Mouse (Mus musculus) liver, embryonic 15.5 days (tissue): Measurements from ENCODE around the gene Spats1. TPM values are rescaled to one million over a fixed set of nuclear protein-coding genes. Genes with fewer than 3 reads are reported as not detected.
"Not testable (repeated sequence)": the region's sequence is repeated elsewhere in the genome, so short reads cannot be mapped to it uniquely, and the experiment has no call there.

Source experiments
- ATAC-seq: fragments of 200-750 bp; cut with Nextera tagmentation; 2 replicates; pipeline ENCODE4 v1.8.0; 2017; ENCODE audit warnings: moderate number of reproducible peaks, mild to moderate bottlenecking, moderate library complexity; ENCODE audit not compliant: insufficient read depth
- H3K27ac ChIP-seq: fragments of 300-500 bp; sonication (generic); replicated peaks from 2 replicates; pipeline ENCODE4 v1.5.1; 2015; ENCODE audit warnings: mild to moderate bottlenecking, inconsistent platforms
- H3K27me3 ChIP-seq: fragments of 300-500 bp; sonication (generic); 2 replicates; pipeline ENCODE4 v1.6.1; 2015; ENCODE audit warnings: mild to moderate bottlenecking, inconsistent platforms
- H3K36me3 ChIP-seq: fragments of 300-500 bp; sonication (generic); replicated peaks from 2 replicates; pipeline ENCODE4 v1.6.1; 2015; ENCODE audit warnings: moderate library complexity, mild to moderate bottlenecking, inconsistent platforms
- H3K4me1 ChIP-seq: fragments of 300-500 bp; sonication (generic); replicated peaks from 2 replicates; pipeline ENCODE4 v1.6.1; 2015; ENCODE audit warnings: inconsistent platforms
- H3K4me2 ChIP-seq: fragments of 300-500 bp; sonication (generic); 2 replicates; pipeline ENCODE4 v1.6.1; 2015; ENCODE audit warnings: moderate library complexity, mild to moderate bottlenecking, inconsistent platforms
- H3K4me3 ChIP-seq: fragments of 300-500 bp; sonication (generic); replicated peaks from 2 replicates; pipeline ENCODE4 v1.5.1; 2015; ENCODE audit warnings: mild to moderate bottlenecking, inconsistent platforms
- H3K9ac ChIP-seq: fragments of 300-500 bp; sonication (generic); 2 replicates; pipeline ENCODE4 v1.6.1; 2015; ENCODE audit warnings: moderate library complexity, mild to moderate bottlenecking, inconsistent platforms
- H3K9me3 ChIP-seq: fragments of 300-500 bp; sonication (generic); replicated peaks from 2 replicates; pipeline ENCODE4 v1.6.1; 2016; ENCODE audit warnings: inconsistent platforms
- WGBS: fragments of 180-500 bp; shearing (Covaris S2); methylation state at CpG from one replicate; pipeline ENCODE4 v1.1.7; 2015; ENCODE audit warnings: mixed read lengths; ENCODE audit not compliant: insufficient replicate concordance; 5-methylcytosine and 5-hydroxymethylcytosine counted together
- polyA plus RNA-seq: library from polyadenylated mRNA; unstranded; fragments of >200 nt; fragmentation: Nextera tagmentation; extraction: Ambion mirVana; gene quantifications from 2 replicates; pipeline ENCODE4 v1.2.1, GENCODE M21; 2015

Spats1 gene
- polyA plus RNA-seq, 1 experiment from 2014 or later: 0.13 TPM

DNA sequence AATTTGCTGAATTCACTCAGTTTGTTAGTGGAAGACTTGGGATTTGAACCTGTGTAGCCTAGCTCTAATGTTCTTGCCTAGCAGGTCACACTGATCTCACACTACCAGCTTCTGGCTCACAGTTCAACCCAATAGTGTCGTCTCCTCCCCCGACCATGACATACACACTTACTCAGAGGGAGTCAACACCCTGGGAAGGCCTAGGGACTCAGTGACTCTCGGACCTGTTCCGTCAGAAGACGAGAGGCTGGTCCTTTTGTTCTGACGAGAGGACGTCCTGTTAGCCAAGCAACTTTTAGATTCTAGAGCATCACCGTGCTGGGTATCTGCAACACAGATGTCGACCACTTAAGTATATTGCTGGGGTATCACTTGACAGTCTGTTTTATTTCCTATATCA is 11.0 kb downstream of the Spats1 start:
- no peaks in the 10 kb centered on the region for H3K9me3 ChIP-seq
- WGBS: 72% methylated on average over 9 of the region's 9 CpGs

DNA sequence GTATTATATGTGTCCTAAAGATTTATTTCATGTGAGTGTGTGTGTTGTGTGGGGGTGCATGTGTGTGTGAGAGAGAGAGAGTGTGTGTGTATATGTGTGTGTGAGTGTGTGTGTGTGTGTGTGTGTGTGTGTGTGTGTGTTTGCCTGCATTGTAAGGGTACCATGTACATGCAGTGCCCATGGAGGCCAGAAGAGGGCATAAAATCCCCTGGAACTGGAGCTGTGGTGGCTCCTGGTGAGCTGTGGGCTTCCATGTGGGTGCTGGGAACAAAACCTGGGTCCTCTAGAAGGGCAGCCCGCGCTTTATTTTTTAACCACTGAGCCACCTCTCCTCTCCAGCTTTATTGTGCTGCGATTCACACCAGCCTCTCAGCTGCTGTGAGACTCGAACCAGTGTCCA is 12.7 kb downstream of the Spats1 start:
- Histone ChIP-seq H3K9ac (no peak overlapping the region), H3K27ac (no peak overlapping the region), H3K4me1 (no peaks in the 10 kb centered on the region), H3K9me3 (no peaks in the 10 kb centered on the region), H3K27me3 (no peaks in the 10 kb centered on the region), H3K4me2 (no peak overlapping the region), H3K4me3 (no peak overlapping the region), H3K36me3 (no peaks in the 10 kb centered on the region)
- no peak for ATAC-seq
- 73% methylated on average over 4 of the region's 4 CpGs for WGBS

More for the DNA sequence above, 11.0 kb downstream of the Spats1 start:
- Histone ChIP-seq H3K9ac (no peak overlapping the region), H3K4me3 (no peak overlapping the region), H3K4me2 (no peak overlapping the region), H3K36me3 (no peaks in the 10 kb centered on the region), H3K27me3 (no peaks in the 10 kb centered on the region), H3K27ac (no peak overlapping the region), H3K4me1 (no peaks in the 10 kb centered on the region)
- no peak for ATAC-seq

DNA sequence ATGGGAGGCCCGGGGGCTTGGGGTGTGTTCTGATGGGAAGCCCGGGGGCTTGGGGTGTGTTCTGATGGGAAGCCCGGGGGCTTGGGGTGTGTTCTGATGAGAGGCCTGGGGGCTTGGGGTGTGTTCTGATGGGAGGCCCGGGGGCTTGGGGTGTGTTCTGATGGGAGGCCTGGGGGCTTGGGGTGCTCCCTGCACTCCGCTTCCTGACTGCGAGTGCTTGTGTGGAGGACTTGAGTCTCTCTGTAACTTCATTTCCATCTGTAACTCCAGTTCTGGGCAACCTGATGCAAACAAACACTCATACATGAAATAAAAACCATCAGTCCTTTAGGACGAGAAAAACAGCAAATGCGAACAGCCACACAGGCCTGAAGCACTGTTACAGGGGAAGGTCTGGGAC is 16.2 kb downstream of the Spats1 start:
- no peak for ATAC-seq
- H3K4me2 ChIP-seq: no peak overlapping the region
- H3K4me1 ChIP-seq: no peaks in the 10 kb centered on the region
- no peak overlapping the region for H3K27ac ChIP-seq
- WGBS: 69% methylated on average over 8 of the region's 8 CpGs
- no peak overlapping the region for H3K9ac ChIP-seq
- no peak overlapping the region for H3K4me3 ChIP-seq
- no peaks in the 10 kb centered on the region for H3K9me3 ChIP-seq
- H3K36me3 ChIP-seq: no peaks in the 10 kb centered on the region
- no peaks in the 10 kb centered on the region for H3K27me3 ChIP-seq

- 55% methylated on average over 4 of the region's 4 CpGs for WGBS
- no peaks in the 10 kb centered on the region for H3K36me3 ChIP-seq
- no peaks in the 10 kb centered on the region for H3K4me1 ChIP-seq
- no peaks in the 10 kb centered on the region for H3K27me3 ChIP-seq
- H3K27ac ChIP-seq: no peak overlapping the region
- H3K9ac ChIP-seq: no peak overlapping the region
- H3K4me3 ChIP-seq: no peak overlapping the region
- no peak overlapping the region for H3K4me2 ChIP-seq
- no peaks in the 10 kb centered on the region for H3K9me3 ChIP-seq
- no peak for ATAC-seq
Measured at GRCm38 (mm10) chr17:45458516-45458915, 16.7 kb downstream of the Spats1 start.

DNA sequence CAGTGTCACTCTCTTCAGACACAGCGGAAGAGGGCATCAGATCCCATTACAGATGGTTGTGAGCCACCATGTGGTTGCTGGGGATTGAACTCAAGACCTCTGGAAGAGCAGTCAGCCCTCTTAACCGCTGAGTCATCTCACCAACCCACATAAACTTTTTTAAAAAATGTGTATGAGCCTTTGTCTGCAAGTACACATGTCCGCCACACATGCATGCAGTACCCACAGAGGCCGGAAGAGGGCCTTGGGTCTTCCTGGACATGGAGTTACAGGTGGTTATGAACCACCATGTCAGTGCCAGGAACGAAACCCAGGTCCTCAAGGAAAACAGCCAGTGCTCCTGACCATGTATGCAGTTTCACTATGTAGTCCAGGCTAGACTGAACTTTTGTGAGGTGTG is 17.7 kb downstream of the Spats1 start:
- H3K4me3 ChIP-seq: no peak overlapping the region
- no peak overlapping the region for H3K9ac ChIP-seq
- no peaks in the 10 kb centered on the region for H3K9me3 ChIP-seq
- no peak overlapping the region for H3K27ac ChIP-seq
- no peaks in the 10 kb centered on the region for H3K27me3 ChIP-seq
- no peaks in the 10 kb centered on the region for H3K4me1 ChIP-seq
- ATAC-seq: no peak
- WGBS: 69% methylated on average over 5 of the region's 5 CpGs
- H3K4me2 ChIP-seq: no peak overlapping the region
- H3K36me3 ChIP-seq: no peaks in the 10 kb centered on the region

DNA sequence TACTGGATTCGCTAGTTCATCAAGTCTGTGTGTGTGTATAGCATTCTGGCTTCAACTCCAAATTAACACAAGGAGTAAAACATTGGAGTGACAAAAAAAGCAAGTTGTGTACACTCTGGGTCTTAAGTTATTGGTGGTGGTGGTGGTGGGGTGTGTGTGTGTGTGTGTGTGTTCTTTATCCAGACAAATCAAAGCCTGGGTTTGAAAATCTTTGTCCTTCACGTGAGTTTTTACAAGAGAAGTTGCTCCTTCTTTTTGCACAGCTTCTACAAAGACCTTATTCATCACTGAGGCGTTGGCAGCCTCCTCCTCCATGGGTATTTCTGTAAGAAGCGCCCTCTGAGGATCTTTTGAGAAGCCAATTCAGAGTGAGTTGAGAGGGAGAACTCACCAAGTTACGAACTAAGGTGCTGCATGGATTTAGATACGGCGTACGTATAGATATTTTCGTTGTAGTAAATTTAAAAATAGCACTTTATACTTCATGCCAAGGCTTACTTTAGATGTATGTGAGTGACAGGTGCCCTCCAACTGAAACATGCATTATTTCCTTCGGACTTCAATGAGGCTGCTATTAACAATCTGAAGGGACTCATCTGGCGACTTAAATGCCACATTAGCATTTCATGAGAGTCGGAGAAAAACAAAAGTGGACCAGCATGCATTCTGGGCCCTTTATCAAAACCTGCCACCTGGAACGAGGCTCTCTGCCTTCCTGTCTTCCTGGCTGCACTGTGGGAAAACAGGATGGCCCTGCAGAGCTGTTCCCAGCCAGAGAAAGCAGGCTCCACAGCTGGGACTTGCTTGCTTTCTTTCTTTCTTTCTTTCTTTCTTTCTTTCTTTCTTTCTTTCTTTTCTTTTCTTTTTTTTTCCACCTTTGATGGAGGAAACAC is 18.7 kb downstream of the Spats1 start:
- no peaks in the 10 kb centered on the region for H3K27me3 ChIP-seq
- H3K9ac ChIP-seq: no peak overlapping the region
- no peak overlapping the region for H3K4me3 ChIP-seq
- H3K36me3 ChIP-seq: no peaks in the 10 kb centered on the region
- no peaks in the 10 kb centered on the region for H3K9me3 ChIP-seq
- 61% methylated on average over 13 of the region's 13 CpGs for WGBS
- no peak overlapping the region for H3K4me2 ChIP-seq
- ATAC-seq: no peak
- no peaks in the 10 kb centered on the region for H3K4me1 ChIP-seq
- no peak overlapping the region for H3K27ac ChIP-seq

DNA sequence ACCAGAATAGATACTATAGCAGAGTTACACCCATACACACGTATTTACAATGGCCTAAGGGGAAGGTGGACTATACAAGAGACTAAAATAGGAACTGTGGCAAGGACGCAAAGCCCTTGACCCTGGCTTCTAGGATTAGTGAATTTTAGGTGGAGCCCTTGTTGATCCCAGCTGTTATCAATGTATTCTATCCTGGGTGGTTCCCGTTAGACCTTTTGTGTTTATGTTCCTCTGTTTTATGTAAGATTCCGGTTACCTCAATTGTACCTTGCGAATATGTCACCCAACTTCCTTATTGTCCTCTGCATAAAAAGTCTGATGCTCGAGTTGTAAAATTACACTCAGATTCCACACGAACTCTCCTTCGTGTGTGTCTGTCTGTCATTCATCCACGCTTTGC is 19.4 kb downstream of the Spats1 start:
- not testable (repeated sequence) for H3K9ac ChIP-seq, H3K27ac ChIP-seq, H3K4me3 ChIP-seq, H3K4me2 ChIP-seq, H3K9me3 ChIP-seq, H3K27me3 ChIP-seq, H3K36me3 ChIP-seq, ATAC-seq, H3K4me1 ChIP-seq
- whole genome bisulfite sequencing: 71% methylated on average over 8 of the region's 9 CpGs

DNA sequence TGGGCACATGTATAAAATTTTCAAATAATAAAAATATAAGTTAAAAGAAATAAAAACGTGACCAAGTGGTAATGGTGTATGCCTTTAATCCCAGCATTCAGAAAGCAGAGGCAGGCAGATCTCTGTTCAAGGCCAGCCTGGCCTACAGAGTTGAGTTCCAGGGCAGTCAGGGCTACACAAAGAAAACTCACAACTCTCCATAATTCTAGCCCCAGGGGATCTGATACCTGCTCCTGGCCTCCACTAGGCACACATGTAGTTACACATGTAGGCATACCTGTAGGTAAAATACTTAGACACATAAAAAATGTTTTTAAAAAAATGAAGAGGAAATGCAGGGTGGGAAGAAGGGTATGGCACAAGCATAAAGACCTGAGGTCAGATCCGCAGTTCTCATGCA is 20.4 kb downstream of the Spats1 start:
- Histone ChIP-seq H3K36me3 (no peaks in the 10 kb centered on the region), H3K4me3 (no peak overlapping the region), H3K4me2 (no peak overlapping the region), H3K9me3 (no peaks in the 10 kb centered on the region), H3K9ac (no peak overlapping the region), H3K4me1 (no peaks in the 10 kb centered on the region), H3K27me3 (no peaks in the 10 kb centered on the region), H3K27ac (no peak overlapping the region)
- ATAC-seq: no peak
- 72% methylated on average over 2 of the region's 2 CpGs for WGBS

DNA sequence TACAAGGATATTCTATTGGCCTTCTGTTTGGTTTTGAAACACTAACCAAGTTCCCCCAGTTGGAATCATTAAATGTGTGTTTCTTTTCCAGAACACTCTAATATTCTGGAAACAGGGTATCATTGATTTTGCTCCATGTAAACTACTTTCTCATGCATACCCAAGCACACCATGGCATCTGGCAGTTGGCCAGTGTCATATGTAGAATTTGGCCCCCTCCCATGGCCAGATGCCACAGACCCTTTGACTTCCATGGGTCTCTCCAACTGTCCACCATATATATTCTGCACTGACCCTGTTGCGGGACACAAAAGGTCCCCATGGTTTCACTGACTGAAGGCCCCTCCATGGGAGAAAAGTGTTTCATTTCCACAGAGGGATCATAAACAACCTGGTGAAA is 22.9 kb downstream of the Spats1 start:
- Histone ChIP-seq H3K4me2 (no peak overlapping the region), H3K4me3 (no peak overlapping the region), H3K27ac (no peak overlapping the region), H3K9me3 (no peaks in the 10 kb centered on the region), H3K27me3 (no peaks in the 10 kb centered on the region), H3K36me3 (no peaks in the 10 kb centered on the region), H3K4me1 (no peaks in the 10 kb centered on the region), H3K9ac (no peak overlapping the region)
- ATAC-seq: no peak
- 79% methylated on average over 1 of the region's 1 CpGs for WGBS

DNA sequence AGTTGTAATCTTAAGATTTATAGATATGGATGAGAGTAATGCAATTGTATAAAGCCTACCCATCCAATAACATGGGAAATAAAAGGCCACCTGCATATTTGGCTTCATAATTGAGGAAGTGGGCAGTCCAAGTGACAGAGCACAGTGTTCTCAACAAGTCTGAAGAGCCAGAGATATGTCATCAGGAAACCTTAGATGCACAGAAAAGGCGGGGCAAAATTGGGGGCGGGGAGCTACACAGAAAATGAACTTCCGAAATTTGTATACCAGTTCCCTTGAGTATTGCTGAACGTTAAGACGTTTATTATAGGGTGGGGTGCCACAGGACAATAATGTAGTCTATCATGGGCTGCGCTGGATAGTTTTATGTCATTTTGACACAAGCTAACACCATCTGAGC is 25.1 kb downstream of the Spats1 start:
- Histone ChIP-seq H3K27me3 (no peaks in the 10 kb centered on the region), H3K9me3 (no peaks in the 10 kb centered on the region), H3K4me2 (no peak overlapping the region), H3K9ac (no peak overlapping the region), H3K4me1 (no peaks in the 10 kb centered on the region), H3K27ac (no peak overlapping the region), H3K36me3 (no peaks in the 10 kb centered on the region), H3K4me3 (no peak overlapping the region)
- WGBS: 42% methylated on average over 6 of the region's 6 CpGs
- ATAC-seq: no peak

DNA sequence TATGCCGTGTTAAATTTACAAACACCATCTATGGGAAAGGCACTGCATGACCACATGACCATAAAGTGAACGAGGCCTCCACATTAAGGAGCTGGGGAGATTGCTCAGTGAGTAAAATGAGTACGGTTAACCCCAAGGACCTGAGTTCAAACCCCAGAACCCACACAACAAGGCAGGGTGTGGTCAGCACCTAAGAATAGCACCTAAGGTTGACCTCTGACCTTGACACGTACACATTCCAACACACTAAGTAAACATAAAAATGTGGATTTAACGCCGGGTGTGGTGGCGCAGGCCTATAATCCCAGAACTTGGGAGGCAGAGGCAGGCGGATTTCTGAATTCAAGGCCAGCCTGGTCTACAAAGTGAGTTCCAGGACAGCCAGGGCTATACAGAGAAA is 25.6 kb downstream of the Spats1 start:
- Histone ChIP-seq H3K4me3 (no peak overlapping the region), H3K9ac (no peak overlapping the region), H3K4me2 (no peak overlapping the region), H3K27ac (no peak overlapping the region), H3K4me1 (no peaks in the 10 kb centered on the region), H3K36me3 (no peaks in the 10 kb centered on the region), H3K27me3 (no peaks in the 10 kb centered on the region), H3K9me3 (no peaks in the 10 kb centered on the region)
- no peak for ATAC-seq
- WGBS: 73% methylated on average over 8 of the region's 8 CpGs

- Histone ChIP-seq H3K27me3 (no peaks in the 10 kb centered on the region), H3K4me3 (no peak overlapping the region), H3K36me3 (no peaks in the 10 kb centered on the region), H3K4me2 (no peak overlapping the region), H3K4me1 (no peaks in the 10 kb centered on the region), H3K27ac (no peak overlapping the region), H3K9ac (no peak overlapping the region), H3K9me3 (no peaks in the 10 kb centered on the region)
- 61% methylated on average over 2 of the region's 2 CpGs for WGBS
- ATAC-seq: no peak
Measured at GRCm38 (mm10) chr17:45447063-45447462, 28.2 kb downstream of the Spats1 start.
